Mouse (Mus musculus) A20 (cell line): ENCODE measurements around the gene Tfe3.
"Not testable (repeated sequence)": the region's sequence is repeated elsewhere in the genome, so short reads cannot be mapped to it uniquely, and the experiment has no call there.

Experiments used
- DNase-seq: peaks from one replicate; pipeline ENCODE4 v3.0.0-alpha.2; 2011; ENCODE audit warnings: low read depth, low spot score

Gene Tfe3

GRCm38 (mm10) chrX:7750432-7751116 is 11.8 kb upstream of the Tfe3 start, which contains the start of gene Ccdc120:
Gene Ccdc120 (minus strand): TSS chrX:7750905.
- DNase-seq: peak; percentile 59

GRCm38 (mm10) chrX:7753627-7754026 is 8.7 kb upstream of the Tfe3 start:
- DNase-seq: not testable (repeated sequence)

- no peak for DNase-seq
Observed at GRCm38 (mm10) chrX:7762921-7763197, 499 bp downstream of the Tfe3 start.

GRCm38 (mm10) chrX:7763631-7764393 is 1.5 kb downstream of the Tfe3 start:
- peak; percentile 29 for DNase-seq

GRCm38 (mm10) chrX:7764657-7765280 is 2.4 kb downstream of the Tfe3 start:
- no peak for DNase-seq

- no peak for DNase-seq
Observed at GRCm38 (mm10) chrX:7765281-7765670, 2.9 kb downstream of the Tfe3 start.

- DNase-seq: no peak
Observed at GRCm38 (mm10) chrX:7765764-7766163, 3.4 kb downstream of the Tfe3 start.

GRCm38 (mm10) chrX:7769302-7770017 is 7.1 kb downstream of the Tfe3 start:
- DNase-seq: no peak

- no peak for DNase-seq
Observed at GRCm38 (mm10) chrX:7772766-7773165, 10.4 kb downstream of the Tfe3 start.

GRCm38 (mm10) chrX:7775501-7776205 is 13.3 kb downstream of the Tfe3 start:
- DNase-seq: no peak

GRCm38 (mm10) chrX:7776329-7777082 is 14.1 kb downstream of the Tfe3 start:
- DNase-seq: peak; percentile 49

GRCm38 (mm10) chrX:7778450-7779244 is 16.3 kb downstream of the Tfe3 start:
- DNase-seq: no peak

- DNase-seq: no peak
Observed at GRCm38 (mm10) chrX:7779294-7779693, 16.9 kb downstream of the Tfe3 start.

- no peak for DNase-seq
Observed at GRCm38 (mm10) chrX:7782603-7783092, 20.3 kb downstream of the Tfe3 start.

- peak; percentile 92 for DNase-seq
Observed at GRCm38 (mm10) chrX:7789542-7790136, 27.3 kb downstream of the Tfe3 start, which contains the start of gene Gripap1. Gene Gripap1 (plus strand): TSS chrX:7789765.

GRCm38 (mm10) chrX:7790309-7790708 is 27.9 kb downstream of the Tfe3 start:
- DNase-seq: peak; percentile 19

GRCm38 (mm10) chrX:7793361-7793760 is 31.0 kb downstream of the Tfe3 start:
- DNase-seq: peak; percentile 29

GRCm38 (mm10) chrX:7795016-7795415 is 32.7 kb downstream of the Tfe3 start:
- peak; percentile 19 for DNase-seq

GRCm38 (mm10) chrX:7797327-7797726 is 35.0 kb downstream of the Tfe3 start:
- no peak for DNase-seq
